Mouse (Mus musculus) spleen, postnatal 14 days (tissue): Measurements from ENCODE around the gene Eif1.
A peak's percentile ranks its signal among the peaks of the same experiment; 100 is the strongest.
"Not testable (repeated sequence)": the region's sequence is repeated elsewhere in the genome, so short reads cannot be mapped to it uniquely, and the experiment has no call there.

Experiments used
- DNase-seq, 2 experiments: peaks; one replicate each; pipeline ENCODE4 v3.0.0; 2021 to 2022; ENCODE audit warnings: low spot score in 2 of 2

Gene Eif1

DNA sequence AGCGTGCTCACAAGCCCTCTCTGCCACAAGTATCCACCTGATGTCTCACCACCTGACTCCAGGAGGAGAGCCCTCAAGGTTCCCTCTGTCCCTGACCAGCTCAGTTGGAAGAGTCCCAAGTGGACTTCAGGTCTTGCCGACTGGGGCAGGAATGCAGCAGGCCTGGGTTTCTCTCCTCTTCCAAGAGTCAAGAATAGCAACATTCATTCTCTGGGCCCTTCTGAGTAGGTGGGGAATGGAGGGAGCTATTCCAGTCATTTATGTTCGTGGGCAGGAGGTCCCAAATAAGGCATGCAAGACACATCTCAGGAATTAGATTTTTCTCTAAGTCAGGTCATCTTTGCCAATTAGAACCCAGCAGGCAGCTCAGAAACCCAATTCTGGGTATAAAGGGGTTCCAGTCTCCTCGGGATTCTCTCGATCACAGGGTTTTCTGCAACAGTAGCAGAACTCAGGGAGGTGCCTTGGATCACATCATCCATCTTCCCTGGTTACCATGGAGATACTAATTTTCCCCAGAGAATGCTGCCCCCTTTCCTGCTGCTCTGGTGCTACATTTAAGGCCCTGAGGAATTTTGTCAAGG is 7.5 kb upstream of the Eif1 start:
- no peak for DNase-seq

- DNase-seq, result no peak
These were observed 6.3 kb upstream of the Eif1 start for GRCm38 (mm10) chr11:100313424-100313823.

- DNase-seq, result no peak
These were observed 4.2 kb upstream of the Eif1 start for GRCm38 (mm10) chr11:100315439-100315838.

DNA sequence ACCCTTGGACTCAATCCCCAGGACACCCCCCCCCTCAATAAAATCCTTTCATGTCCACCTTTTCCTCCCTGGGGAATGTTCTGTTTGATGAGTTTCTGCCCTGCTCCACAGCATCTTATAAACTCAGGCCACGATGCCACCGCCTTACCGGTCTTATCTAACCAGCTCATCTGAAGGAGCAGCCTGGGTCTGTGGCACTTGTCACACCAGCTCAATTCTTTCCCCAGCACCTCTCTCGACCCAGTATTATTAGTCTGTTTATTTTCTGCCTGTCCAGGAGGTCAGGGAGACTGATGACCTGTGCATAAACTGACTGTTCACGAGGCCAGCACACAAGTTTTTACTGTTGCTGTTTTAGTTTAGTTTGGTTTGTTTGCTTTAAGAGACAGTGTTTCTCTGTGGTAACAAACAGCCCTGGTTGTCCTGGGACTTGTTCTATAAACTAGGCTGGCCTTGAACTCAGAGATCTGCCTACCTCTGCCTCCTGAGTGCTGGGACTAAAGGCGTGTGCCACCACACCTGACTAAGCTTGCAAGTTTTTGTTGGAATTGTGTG is 1.8 kb upstream of the Eif1 start:
- no peak for DNase-seq

GRCm38 (mm10) chr11:100318529-100319451 is 895 bp upstream of the Eif1 start:
- no peak for DNase-seq

DNA sequence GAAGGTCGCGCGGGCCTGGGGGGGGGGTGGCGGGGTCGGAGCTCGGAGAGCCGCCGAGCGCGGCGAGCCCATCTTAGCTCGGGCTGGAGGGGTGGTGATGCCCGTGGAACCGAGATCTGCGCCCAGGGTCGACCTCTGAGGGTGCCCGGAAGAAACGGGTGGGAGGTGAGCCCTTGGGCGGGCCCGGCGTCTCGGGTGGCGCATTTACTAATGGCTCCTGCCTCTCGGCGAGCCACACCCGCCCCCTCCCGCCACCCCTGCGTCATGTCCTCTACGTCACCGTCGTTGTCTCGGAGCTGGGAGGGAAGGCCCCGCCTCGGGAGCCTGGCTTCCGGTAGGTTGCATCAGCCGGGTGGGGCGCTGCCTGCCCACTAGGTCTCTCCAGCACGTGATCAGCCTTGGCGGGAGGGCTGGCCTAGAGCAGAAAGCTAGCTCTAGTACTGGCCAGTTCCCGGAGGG is 516 bp downstream of the Eif1 start:
- peak; percentile 90 to 94 for DNase-seq

DNA sequence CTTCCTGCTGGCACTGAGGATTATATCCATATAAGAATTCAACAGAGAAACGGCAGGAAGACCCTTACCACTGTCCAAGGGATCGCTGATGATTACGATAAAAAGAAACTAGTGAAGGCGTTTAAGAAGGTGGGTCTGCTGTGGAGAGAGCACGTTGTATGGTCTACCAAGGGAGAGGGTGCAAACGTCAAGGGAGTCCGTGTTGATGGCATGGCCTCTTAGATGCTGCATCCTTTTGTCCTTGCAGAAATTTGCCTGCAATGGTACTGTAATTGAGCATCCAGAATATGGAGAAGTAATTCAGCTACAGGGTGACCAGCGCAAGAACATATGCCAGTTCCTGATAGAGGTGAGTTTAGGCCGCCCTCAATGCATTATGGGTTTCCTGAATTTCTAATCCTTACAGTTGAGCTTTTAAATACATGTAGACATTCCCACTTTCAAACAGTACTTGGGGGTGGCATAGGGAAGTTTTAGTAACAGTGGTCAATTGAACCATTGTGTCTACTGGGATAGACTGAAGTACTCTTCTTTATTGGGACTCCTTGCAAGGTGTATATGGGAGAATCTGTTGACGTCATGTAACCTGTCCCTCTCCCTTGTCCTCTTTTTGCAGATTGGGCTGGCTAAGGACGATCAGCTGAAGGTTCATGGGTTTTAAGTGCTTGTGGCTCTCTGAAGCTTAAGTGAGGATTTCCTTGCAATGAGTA is 1.2 kb downstream of the Eif1 start:
- DNase-seq, result not testable (repeated sequence)

DNA sequence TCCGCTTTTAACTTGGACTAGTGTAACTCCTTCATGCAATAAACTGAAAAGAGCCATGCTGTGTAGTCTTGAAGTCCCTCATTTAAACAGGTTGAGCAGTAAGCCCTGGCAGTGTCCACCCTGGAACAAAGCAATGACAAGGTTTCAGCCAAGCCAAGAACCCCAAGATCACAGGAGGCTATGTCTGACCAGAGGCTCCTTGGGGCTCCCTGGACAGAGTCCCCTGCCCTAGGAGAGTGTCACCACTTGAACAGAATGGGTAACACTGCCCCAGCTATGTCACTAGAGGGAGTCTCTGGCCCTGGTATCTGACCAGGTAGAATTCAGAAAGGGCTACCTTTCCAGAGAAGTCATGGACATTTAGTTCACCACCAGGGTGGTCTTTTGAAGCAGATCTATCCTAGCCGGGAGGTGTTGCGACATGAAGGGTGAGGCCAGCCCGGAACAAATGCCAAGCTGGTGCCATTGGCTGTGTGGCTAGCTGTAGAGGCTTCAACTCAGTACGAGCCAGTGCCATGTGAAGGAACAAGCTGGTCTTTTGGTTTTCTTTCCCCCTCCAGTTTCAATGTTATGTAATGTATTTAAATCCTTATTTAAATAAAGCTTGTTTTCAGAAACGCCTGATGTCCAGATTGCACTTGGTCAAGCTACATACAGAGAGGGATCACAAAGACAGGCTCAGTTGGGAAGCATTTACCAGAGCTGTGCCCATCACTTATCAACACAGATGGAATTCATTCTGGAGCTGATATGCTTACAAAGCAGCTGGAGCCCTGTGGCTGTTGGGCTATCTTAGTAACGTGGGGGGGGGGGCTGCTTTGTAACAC is 2.0 kb downstream of the Eif1 start:
- DNase-seq, result not testable (repeated sequence)

- DNase-seq, result no peak
These were observed 3.0 kb downstream of the Eif1 start for GRCm38 (mm10) chr11:100322591-100323258.

- peak in 1 of 2 experiments; percentile 61 for DNase-seq
These were observed 3.9 kb downstream of the Eif1 start for GRCm38 (mm10) chr11:100323578-100323977.

GRCm38 (mm10) chr11:100325062-100325629 is 5.5 kb downstream of the Eif1 start:
- DNase-seq, result no peak

DNA sequence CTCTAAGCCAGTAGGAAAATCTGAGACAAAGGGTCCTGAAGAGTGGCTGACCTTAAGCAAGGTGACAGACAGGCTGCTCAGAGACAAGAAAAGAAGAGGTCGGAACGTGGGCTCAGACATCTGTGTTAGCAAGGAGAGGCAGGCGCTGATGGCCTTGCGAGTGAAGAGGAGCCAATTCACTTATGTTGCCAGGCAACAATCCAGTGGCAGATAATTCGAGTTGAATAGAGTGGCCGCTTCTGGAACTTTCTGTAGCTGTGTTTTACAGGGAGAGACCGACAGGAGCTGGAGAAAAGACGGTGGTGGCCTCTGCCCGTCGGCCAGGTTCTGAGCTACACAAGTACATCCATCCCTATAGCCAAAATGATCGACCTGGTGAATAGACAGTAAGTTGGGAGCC is 7.6 kb downstream of the Eif1 start:
- no peak for DNase-seq

DNA sequence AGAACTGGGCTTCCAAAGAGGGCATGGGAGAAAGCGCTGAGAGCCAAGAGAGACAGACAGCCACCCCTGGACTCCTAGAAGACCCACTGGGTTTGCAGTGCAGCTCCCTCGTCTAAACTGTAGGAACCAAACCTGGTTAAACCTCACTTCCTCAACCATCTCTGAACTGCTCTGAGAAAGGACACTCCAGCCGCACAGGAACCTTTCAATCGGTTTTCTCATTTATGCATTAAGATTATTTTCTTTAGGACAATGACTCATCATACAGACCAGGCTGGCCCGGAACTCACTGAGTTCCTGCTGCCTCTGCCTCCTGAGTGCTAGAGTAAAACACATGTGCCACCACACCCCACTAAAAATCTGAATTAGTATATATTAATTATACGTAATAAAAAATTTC is 8.1 kb downstream of the Eif1 start:
- no peak for DNase-seq

DNA sequence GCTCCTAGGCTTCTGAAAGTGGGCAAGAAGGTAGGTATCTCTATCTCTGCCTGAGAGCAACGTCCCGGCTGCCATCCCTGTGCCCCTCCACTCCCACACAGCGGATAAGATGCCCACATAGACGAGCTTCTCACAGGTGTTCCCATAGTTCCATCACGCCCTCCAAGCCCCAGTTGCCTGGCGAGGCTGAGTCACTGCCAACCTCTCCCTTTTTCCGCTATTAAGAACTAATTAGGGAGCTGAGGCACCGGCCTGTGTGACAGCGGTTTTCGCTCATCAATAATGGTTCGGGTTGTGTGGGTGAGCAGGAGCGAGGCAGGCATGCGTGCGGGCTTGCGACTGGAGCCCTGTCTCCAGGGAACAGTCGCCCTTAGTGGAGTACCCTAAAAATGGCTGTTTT is 10.6 kb downstream of the Eif1 start:
- DNase-seq, result no peak

DNA sequence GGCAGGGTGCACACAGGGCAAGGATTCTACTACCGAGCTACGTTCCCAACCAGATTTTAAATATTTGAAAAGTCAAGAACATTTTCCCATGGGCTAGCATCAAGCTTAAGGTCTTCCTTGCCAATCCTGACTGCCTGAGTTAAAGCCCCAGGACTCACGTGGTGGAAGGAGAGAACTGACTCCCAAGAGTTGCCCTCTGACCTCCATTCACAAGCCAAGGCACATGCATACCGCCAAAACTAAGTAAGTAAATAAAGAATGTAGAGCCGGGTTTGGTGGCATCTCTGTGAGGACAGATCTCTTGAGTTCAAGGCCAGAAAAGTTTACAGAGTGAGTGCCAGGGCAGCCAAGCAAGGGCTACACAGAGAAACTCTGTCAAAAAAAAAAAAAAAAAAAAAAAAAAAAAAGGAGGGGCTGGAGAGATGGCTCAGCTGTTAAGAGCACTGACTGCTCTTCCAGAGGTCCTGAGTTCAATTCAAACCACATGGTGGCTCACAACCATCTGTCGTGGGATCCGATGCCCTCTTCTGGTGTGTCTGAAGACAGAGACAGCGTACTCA is 11.2 kb downstream of the Eif1 start:
- not testable (repeated sequence) for DNase-seq

GRCm38 (mm10) chr11:100332766-100333515 is 13.3 kb downstream of the Eif1 start:
- DNase-seq, result no peak

GRCm38 (mm10) chr11:100333944-100334457 is 14.3 kb downstream of the Eif1 start, which contains the start of gene Gast:
Gene Gast, plus strand, starts transcription at chr11:100334407.
- no peak for DNase-seq

DNA sequence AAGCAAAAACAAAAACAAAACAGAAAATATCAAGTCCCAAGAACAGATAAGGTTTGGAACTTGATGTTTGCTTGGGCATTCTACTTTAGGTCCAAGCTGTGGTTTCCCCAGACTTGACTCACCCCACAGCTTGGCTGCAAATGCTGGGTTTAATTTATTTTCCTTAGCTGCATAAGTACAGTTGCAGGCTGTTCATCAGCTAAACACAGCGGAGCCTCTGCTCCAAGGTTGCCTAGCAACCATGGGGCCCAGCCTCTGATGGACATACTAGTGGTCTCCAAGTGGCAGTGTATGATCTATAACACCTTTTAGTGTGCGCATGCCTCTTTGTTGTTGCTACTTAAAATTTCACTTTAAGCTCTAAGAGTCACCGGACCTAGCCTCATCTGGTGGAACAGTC is 16.0 kb downstream of the Eif1 start:
- no peak for DNase-seq

- DNase-seq, result no peak
These were observed 24.6 kb downstream of the Eif1 start for GRCm38 (mm10) chr11:100344269-100344668.
